Mouse (Mus musculus) limb, embryonic 13.5 days (tissue): Measurements from ENCODE around the gene Acrbp. TPM values are rescaled to one million over a fixed set of nuclear protein-coding genes. Genes with fewer than 3 reads are reported as not detected.

Source experiments
- ATAC-seq: fragments of 200-750 bp; cut with Nextera tagmentation; 2 replicates; pipeline ENCODE4 v1.8.0; 2017; ENCODE audit warnings: low read depth, moderate number of reproducible peaks, moderate TSS enrichment; ENCODE audit not compliant: low FRiP score
- H3K27ac ChIP-seq: fragments of 300-500 bp; sonication (generic); 2 replicates; pipeline ENCODE4 v1.5.1; 2015; ENCODE audit warnings: inconsistent platforms, mild to moderate bottlenecking, moderate library complexity
- H3K27me3 ChIP-seq: fragments of 300-500 bp; sonication (generic); 2 replicates; pipeline ENCODE4 v1.6.1; 2015; ENCODE audit warnings: mild to moderate bottlenecking, inconsistent platforms
- H3K36me3 ChIP-seq: fragments of 300-500 bp; sonication (generic); 2 replicates; pipeline ENCODE4 v1.6.1; 2015; ENCODE audit warnings: inconsistent platforms, mild to moderate bottlenecking, moderate library complexity
- H3K4me1 ChIP-seq: fragments of 300-500 bp; sonication (generic); 2 replicates; pipeline ENCODE4 v1.6.1; 2015; ENCODE audit warnings: inconsistent platforms
- H3K4me2 ChIP-seq: fragments of 300-500 bp; sonication (generic); replicated peaks from 2 replicates; pipeline ENCODE4 v1.6.1; 2015; ENCODE audit warnings: inconsistent platforms, mild to moderate bottlenecking, moderate library complexity
- H3K4me3 ChIP-seq: fragments of 300-500 bp; sonication (generic); 2 replicates; pipeline ENCODE4 v1.5.1; 2015; ENCODE audit warnings: moderate library complexity, mild to moderate bottlenecking, inconsistent platforms
- H3K9ac ChIP-seq: fragments of 300-500 bp; sonication (generic); 2 replicates; pipeline ENCODE4 v1.6.1; 2015; ENCODE audit warnings: mild to moderate bottlenecking, inconsistent platforms
- H3K9me3 ChIP-seq: fragments of 300-500 bp; sonication (generic); 2 replicates; pipeline ENCODE4 v1.6.1; 2016; ENCODE audit warnings: inconsistent platforms
- whole genome bisulfite sequencing: fragments of 180-500 bp; shearing (Covaris S2); methylation state at CpG from one replicate; pipeline ENCODE4 v1.1.7; 2015; 5-methylcytosine and 5-hydroxymethylcytosine counted together
- microRNA-seq: library from miRNA; unstranded; fragments of <30 nt; microRNA quantifications from one replicate; pipeline ENCODE4, GENCODE M21; 2016
- polyA plus RNA-seq: library from polyadenylated mRNA; unstranded; fragments of >200 nt; fragmentation: Nextera tagmentation; extraction: Ambion mirVana; gene quantifications from 2 replicates; pipeline ENCODE4 v1.2.1, GENCODE M21; 2015

The Acrbp gene
- polyA plus RNA-seq, 1 experiment from 2014 or later, result 19.2 TPM

- H3K27me3 ChIP-seq, result no peaks in the 10 kb centered on the region
- H3K9me3 ChIP-seq, result no peaks in the 10 kb centered on the region
- no peaks in the 10 kb centered on the region for H3K4me1 ChIP-seq
- H3K4me2 ChIP-seq, result no peak overlapping the region
- H3K4me3 ChIP-seq, result no peak overlapping the region
- H3K27ac ChIP-seq, result no peak overlapping the region
- H3K36me3 ChIP-seq, result peaks cover 98% of the 10 kb centered on the region
- 91% methylated on average over 7 of the region's 7 CpGs for WGBS
- no peak overlapping the region for H3K9ac ChIP-seq
- no peak for ATAC-seq
Observed at GRCm38 (mm10) chr6:125110927-125111326, 61.4 kb downstream of the Acrbp start.

DNA sequence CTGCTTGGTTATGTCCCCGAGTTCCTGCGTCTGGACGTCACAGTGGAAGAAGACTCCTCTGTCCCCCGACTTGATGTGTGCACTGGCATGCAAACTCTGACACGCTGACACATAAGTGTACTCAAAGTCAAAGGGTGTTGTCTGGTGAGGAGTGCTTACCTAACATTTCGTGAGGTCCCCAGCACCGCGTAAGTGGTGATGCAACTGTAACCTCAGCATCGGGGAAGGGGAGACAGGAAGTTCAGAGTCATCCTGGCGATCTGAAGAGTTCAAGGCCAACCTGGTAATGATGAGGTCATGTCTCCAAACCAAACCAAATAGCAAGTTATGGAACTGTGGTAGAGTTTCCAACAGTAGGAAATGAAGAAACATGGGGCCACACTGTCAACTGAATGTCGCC is 63.1 kb downstream of the Acrbp start:
- Histone ChIP-seq H3K36me3 (peaks cover 96% of the 10 kb centered on the region), H3K9ac (no peak overlapping the region), H3K4me1 (no peaks in the 10 kb centered on the region), H3K4me3 (no peak overlapping the region), H3K4me2 (no peak overlapping the region), H3K9me3 (no peaks in the 10 kb centered on the region), H3K27me3 (no peaks in the 10 kb centered on the region), H3K27ac (no peak overlapping the region)
- 94% methylated on average over 11 of the region's 11 CpGs for WGBS
- ATAC-seq, result no peak

Small RNA genes within 50 kb of the gene (microRNA-seq; reads per million reads assigned to microRNA genes)
- not detected for gene Mir7045

Other genes starting within 250 kb of the Acrbp start
- 10.4 and 12.3 TPM in 2 replicates for gene Spsb2, start 241.0 kb upstream of the Acrbp start, polyA plus RNA-seq
- gene Tpi1, start 235.4 kb upstream of the Acrbp start, polyA plus RNA-seq, result 782 and 803 TPM in 2 replicates
- 165 and 177 TPM in 2 replicates for gene Usp5, start 220.2 kb upstream of the Acrbp start, polyA plus RNA-seq
- 166 and 172 TPM in 2 replicates for gene Cdca3, start 220.1 kb upstream of the Acrbp start, polyA plus RNA-seq
- 1.0 and 1.3 TPM in 2 replicates for gene Gnb3, start 209.4 kb upstream of the Acrbp start, polyA plus RNA-seq
- gene P3h3, start 191.9 kb upstream of the Acrbp start, polyA plus RNA-seq, result 60.4 and 61.2 TPM in 2 replicates
- 2.9 and 3.5 TPM in 2 replicates for gene Gpr162, start 185.7 kb upstream of the Acrbp start, polyA plus RNA-seq
- 0.04 and 0.15 TPM in 2 replicates for gene Cd4, start 161.5 kb upstream of the Acrbp start, polyA plus RNA-seq
- 1.7 and 3.1 TPM in 2 replicates for gene Lag3, start 138.0 kb upstream of the Acrbp start, polyA plus RNA-seq
- 303 and 321 TPM in 2 replicates for gene Ptms, start 129.6 kb upstream of the Acrbp start, polyA plus RNA-seq
- gene Mlf2, start 118.3 kb upstream of the Acrbp start, polyA plus RNA-seq, result 354 and 355 TPM in 2 replicates
- gene Cops7a, start 84.2 kb upstream of the Acrbp start, polyA plus RNA-seq, result 128 and 133 TPM in 2 replicates
- 15.7 and 19.0 TPM in 2 replicates for gene Pianp, start 53.0 kb upstream of the Acrbp start, polyA plus RNA-seq
- gene Zfp384, start 40.5 kb upstream of the Acrbp start, polyA plus RNA-seq, result 20.6 and 21.2 TPM in 2 replicates
- gene Ing4, start 9.9 kb upstream of the Acrbp start, polyA plus RNA-seq, result 183 and 190 TPM in 2 replicates
- 0.45 and 0.80 TPM in 2 replicates for gene Lpar5, start 18.2 kb downstream of the Acrbp start, polyA plus RNA-seq
- 86.8 and 93.4 TPM in 2 replicates for gene Chd4, start 46.3 kb downstream of the Acrbp start, polyA plus RNA-seq
- gene Nop2, start 82.2 kb downstream of the Acrbp start, polyA plus RNA-seq, result 65.6 and 67.1 TPM in 2 replicates
- 31.5 and 33.1 TPM in 2 replicates for gene Iffo1, start 95.6 kb downstream of the Acrbp start, polyA plus RNA-seq
- gene Gapdh, start 116.8 kb downstream of the Acrbp start, polyA plus RNA-seq, result 1,893 and 1,983 TPM in 2 replicates
- 146 and 148 TPM in 2 replicates for gene Ncapd2, start 142.0 kb downstream of the Acrbp start, polyA plus RNA-seq
- gene Mrpl51, start 142.1 kb downstream of the Acrbp start, polyA plus RNA-seq, result 212 and 213 TPM in 2 replicates
- 6.1 and 7.0 TPM in 2 replicates for gene Vamp1, start 165.9 kb downstream of the Acrbp start, polyA plus RNA-seq
- gene Tapbpl, start 182.2 kb downstream of the Acrbp start, polyA plus RNA-seq, result 3.1 and 3.2 TPM in 2 replicates
- gene Cd27, start 187.3 kb downstream of the Acrbp start, polyA plus RNA-seq, result 2.5 and 3.8 TPM in 2 replicates
- gene Tuba3a, start 236.4 kb downstream of the Acrbp start, polyA plus RNA-seq, result 0.80 and 0.91 TPM in 2 replicates